Mouse (Mus musculus): ENCODE data around the gene S100a16.

Gene S100a16

DNA sequence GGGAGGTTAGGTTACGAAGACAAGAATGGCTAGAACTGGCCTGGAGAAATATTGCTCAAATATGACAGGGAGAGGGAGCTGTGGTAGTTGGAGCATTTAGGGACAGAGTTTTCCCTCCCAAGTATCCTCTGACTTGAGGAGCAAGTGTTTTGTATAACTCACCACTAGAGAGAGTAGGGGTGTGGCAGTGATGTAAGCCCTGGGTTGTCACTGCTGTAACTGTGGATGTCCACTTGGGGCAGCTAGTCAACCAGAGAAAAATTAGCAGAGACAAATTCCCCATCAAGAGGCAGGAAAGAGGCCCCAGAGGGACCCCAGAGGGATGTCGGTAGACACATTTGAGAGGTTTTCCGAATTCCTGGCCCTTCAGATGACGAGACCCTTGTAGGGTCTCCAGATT, 11.6 kb upstream of the S100a16 start:
- DNase-seq = no peak

GRCm38 (mm10) chr3:90526076-90526475, 11.0 kb upstream of the S100a16 start:
- DNase-seq = no peak

- DNase-seq = no peak
Measured at GRCm38 (mm10) chr3:90526580-90526979, 10.5 kb upstream of the S100a16 start, which contains the start of gene S100a14. Gene S100a14, plus strand, starts transcription at chr3:90526856.

- DNase-seq = no peak
Measured at GRCm38 (mm10) chr3:90527291-90527873, 9.7 kb upstream of the S100a16 start.

DNA sequence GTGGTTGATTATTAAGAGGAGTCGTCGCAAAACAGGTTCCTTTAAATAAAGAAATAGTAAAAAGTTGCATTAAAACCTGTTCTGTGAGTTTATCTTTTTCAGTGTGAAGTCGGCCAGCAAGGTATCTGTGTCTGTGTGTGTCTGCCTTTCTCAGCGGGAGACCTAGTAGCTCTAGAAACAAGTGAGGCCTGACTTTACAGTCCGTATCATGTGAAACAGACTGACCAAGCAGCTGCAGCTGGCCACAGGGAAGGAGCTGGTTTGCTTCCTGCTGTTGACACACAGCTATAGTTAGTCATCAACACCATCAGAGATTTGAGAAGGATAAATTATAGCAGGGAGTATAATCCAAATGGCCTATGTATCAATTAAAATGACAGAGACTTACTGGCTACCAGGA, 5.3 kb upstream of the S100a16 start:
- DNase-seq = no peak

DNA sequence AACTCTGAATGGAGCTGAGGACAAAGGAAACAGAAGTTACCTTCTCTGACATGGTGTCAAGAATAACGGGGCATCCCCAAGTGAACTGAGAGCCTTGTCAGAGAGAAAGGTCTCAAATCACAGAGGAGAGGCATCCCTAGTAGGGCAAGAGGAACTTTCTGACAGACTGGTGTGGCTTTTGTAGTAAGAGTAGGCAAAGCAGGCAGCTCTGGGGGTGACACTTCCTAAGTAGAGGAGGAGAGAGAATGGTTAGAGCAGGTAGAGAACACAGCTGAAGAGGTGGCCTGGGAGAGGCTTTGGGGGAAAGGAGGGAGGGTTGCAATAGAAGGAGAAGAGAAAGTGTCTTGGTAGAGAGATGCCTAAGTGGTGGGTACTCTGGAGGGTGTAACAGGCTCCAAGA, 1.6 kb upstream of the S100a16 start:
- DNase-seq = no peak

DNA sequence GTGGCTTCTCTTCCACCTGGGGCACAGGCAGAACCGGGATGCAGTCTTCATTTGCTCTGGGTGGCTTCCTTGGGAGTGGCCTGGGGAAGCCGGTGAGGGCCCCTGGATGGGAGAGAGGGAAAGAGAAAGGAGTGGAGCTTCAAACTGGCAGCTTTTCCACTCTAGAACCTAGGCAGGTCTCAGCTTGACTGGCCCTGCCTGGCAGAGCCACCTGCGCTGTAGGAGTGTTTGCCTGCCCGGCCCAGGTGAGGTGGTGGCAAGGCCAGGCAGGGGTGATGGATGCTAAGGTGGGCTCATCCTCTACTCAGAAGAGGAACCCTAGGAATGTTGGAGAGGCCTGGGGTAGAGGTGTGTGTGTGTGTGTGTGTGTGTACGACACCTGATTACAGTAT, 847 bp downstream of the S100a16 start:
- no peak for DNase-seq

DNA sequence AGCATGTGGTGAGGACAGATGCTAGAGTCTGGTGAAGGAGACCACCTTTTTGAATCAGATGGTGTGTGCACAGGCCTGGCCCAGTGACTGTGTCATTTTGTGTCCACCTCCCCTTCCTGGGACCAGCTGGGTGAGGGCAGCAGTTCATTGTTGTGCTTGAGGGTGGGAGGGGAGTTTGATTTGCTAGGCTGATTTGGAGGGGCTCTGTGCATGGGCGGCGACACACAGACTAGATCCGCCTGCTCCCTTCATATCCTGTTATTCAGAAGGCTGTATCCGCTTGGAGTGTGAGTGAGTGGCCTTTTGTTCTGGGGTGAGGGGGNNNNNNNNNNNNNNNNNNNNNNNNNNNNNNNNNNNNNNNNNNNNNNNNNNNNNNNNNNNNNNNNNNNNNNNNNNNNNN, 3.9 kb downstream of the S100a16 start:
- DNase-seq = no peak

DNA sequence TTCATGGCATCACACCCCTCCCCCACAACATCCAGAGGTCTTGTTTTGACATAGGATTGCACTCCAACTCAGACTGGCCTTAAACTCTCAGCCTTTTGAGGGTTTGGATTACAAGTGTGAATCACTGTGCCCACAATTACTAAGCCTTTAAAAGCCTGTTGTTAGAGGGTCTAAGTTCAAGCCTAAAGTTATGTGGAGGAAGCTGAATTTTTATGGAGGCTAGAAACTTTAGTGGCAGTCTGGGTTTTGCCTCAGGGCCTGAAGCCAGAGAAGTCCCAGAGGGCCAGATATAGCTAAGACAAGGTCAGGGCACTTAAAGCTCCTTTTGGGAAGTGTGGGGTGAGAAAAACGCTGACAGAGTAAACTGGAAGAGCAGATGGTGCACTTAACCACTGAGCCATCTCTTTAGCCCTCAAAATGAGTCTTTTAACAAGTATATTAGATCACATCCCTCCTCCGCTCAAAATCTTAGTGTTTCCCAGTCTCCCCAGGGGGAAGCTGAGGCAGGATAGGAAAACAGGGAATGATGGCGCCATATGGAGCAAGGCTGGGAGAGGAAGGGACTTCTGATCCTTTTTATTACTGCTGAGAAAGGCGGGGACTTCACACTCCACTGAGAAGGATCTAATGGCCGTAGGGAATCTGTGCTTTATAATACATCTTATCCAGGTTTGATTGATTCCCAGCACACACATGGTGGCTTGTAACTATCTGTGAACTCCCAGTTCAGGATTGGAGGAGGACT, 12.8 kb downstream of the S100a16 start:
- DNase-seq = no peak

DNA sequence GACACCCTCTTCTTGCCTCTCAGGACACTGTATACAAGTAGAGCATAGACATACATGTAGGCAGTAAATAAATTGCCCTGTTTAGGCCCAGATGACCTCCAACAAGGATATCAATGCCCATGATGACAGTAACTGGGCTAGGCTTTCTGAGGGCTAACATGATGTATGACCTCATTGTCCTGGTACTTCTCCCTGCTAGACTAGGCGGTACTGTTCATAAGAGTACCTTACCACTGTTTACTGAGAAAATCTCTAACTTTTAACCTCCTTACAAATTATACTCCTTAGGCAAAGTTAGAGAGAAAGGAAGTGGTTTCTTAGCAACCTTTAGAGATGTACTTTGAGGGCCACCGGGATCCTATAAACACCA, 13.4 kb downstream of the S100a16 start:
- no peak for DNase-seq

DNA sequence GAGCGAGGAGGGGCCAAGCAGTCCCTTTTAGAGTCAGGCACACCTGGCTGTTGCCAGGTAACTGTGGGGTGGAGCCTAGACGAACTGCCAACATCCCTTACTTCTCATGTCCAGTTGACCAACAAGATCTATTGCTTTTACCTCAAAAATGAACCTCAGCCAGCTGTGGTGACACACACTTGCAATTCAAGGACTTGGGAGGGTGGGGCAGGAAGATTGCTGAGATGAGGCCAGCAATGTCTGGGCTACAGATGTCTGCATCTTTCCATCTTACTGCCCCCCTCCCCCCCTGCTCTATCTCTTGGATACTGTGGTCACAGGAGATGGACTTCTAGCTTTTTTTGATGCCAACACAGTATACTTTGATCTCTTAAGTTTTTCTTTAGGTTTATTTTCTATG, 15.2 kb downstream of the S100a16 start:
- no peak for DNase-seq

DNA sequence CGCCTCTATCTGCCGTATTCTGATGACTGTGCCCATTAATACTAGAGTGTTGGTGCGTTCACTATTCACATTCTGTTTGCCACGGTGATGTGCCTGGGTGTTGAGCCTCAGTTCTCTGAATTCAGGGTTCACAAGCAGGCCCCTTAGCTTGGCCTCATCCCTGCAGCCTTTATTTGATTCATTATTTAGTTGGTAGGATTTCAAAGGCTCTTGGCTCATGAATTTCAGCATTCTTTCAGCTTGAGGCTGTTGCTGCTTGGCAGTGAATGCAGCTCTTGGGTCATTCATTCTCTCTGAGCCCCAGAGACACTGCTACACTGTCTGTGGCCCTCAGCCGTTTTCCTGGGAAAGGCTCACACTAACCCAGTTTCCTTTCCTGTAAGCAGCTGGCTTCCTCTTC, 18.9 kb downstream of the S100a16 start:
- no peak for DNase-seq

GRCm38 (mm10) chr3:90560008-90560628, 23.1 kb downstream of the S100a16 start, which contains the start of gene S100a3:
Gene S100a3, plus strand, starts transcription at chr3:90560578.
- DNase-seq = no peak

- DNase-seq = no peak
Measured at GRCm38 (mm10) chr3:90574691-90575090, 37.6 kb downstream of the S100a16 start.

- DNase-seq = no peak
Measured at GRCm38 (mm10) chr3:90575320-90575719, 38.3 kb downstream of the S100a16 start.

- no peak for DNase-seq
Measured at GRCm38 (mm10) chr3:90576351-90577001, 39.4 kb downstream of the S100a16 start.

DNA sequence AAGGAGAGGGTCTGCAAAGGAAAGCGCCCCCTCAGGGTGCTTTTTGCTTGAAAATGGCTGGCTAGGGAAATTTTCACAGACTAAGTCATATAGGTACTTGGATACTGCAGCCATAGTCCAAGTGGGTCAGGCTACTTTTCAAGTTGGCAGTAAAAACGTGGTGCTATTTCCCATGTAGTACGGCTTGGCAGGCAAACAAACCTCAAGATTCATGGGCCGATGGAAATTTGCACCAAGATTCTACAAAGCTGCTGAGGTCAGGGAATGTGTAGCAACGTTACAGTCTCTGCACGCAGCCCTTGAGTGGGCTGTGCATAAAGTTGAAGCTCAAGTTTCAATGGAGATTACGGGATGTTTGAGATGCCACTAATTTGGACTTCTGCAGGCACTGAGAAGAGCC, 42.4 kb downstream of the S100a16 start:
- no peak for DNase-seq

GRCm38 (mm10) chr3:90581141-90581540, 44.1 kb downstream of the S100a16 start:
- DNase-seq = no peak

GRCm38 (mm10) chr3:90582156-90582555, 45.1 kb downstream of the S100a16 start:
- DNase-seq = peak; percentile 22

GRCm38 (mm10) chr3:90582556-90582955, 45.5 kb downstream of the S100a16 start:
- no peak for DNase-seq

GRCm38 (mm10) chr3:90583893-90584292, 46.8 kb downstream of the S100a16 start:
- DNase-seq = no peak

DNA sequence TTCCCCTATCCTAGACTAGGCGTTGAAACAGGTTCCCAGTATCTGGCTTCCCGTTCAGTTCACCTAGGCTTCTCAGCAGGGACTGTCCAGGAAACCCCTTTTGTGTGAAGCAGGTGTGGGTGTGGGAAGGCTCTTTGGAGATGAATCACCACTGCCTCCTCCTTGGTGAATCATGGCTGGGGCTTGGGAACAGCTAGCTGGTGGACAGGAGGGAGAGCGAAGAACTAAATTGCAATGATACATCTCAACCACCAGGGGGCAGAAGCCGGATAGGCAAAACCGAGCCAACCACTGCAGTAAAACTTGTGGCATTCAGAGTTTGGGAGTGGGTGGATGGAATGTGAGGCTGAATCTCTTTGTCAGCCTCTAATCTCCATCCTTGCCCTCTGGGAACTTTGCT, 48.5 kb downstream of the S100a16 start:
- peak; percentile 37 for DNase-seq

GRCm38 (mm10) chr3:90586016-90586643, 49.1 kb downstream of the S100a16 start:
- no peak for DNase-seq

Measured in right cerebral cortex, postnatal 4 days (tissue).